Mouse (Mus musculus): Measurements from ENCODE around the gene Spint2.

DNA sequence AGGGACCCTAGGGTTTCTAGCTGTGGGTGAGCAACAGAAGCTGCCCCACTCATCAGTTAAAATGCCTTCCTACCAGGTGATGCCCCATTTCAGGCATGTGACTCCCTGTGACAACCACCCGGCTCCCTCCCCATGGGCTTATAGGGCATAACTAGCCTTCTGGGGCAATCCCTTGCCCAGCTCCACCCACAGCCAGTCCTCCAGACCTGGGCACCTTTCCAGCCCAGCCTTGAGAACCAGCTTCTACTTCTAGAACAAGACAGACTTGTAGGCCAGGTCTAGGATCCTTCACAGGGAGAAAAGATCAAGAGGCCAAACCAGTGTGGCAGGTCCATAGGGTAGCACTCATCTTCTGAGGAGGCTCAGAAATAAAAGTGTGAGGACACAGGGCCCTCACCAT lies 24.3 kb downstream of the Spint2 start:
- TF ChIP-seq USF1 (IDR thresholded peaks at IDR 0.05; ENCODE audit: low read depth) (no peak), E2F4 (IDR thresholded peaks at IDR 0.05; ENCODE audit: insufficient read depth) (no peak), POLR2A (IDR thresholded peaks at IDR 0.05; ENCODE audit: insufficient read length, low read depth) (no peak), MYOG (IDR thresholded peaks at IDR 0.05; ENCODE audit: control insufficient read depth in 1 of 3, insufficient read depth in 1 of 3, insufficient read length in 2 of 3, low read depth in 2 of 3) (no peak), MAX (IDR thresholded peaks at IDR 0.05; ENCODE audit: low read depth) (no peak)
